ENCODE assay signal across 8 mouse cellular contexts in genomic region chr2:119744163-119745111, GRCm38 (mm10). TPM values are rescaled to one million over a fixed set of nuclear protein-coding genes. Genes with fewer than 3 reads are reported as not detected.
DNase-seq lines count a peak whose midpoint lies in the region; ATAC-seq and TF ChIP-seq lines count a peak whose summit lies in the region.

No protein-coding gene starts in this region.

- no peaks in the 10 kb centered on the region for H3K9me3 ChIP-seq in forebrain, embryonic 14.5 days (replicated peaks; ENCODE audit: control insufficient read depth, low read length)
- H3K9me3 ChIP-seq in lung, embryonic 14.5 days (ENCODE audit: low read depth, low read length), result no peaks in the 10 kb centered on the region

- no peak overlapping the region for H3K9ac ChIP-seq in forebrain, embryonic 14.5 days (ENCODE audit: low read length)
- H3K9ac ChIP-seq in lung, embryonic 14.5 days, result peak overlapping the region; percentile 9; the same call in 1 of the 2 replicates

- WGBS in forebrain, embryonic 14.5 days, result 4% methylated on average over 45 of the region's 46 CpGs
- WGBS in kidney, adult 2 months, result 28% methylated on average over 46 of the region's 46 CpGs
- 6% methylated on average over 46 of the region's 46 CpGs for whole genome bisulfite sequencing in lung, embryonic 14.5 days

- TF ChIP-seq POLR2A in kidney, adult 2 months (IDR thresholded peaks at IDR 0.05; ENCODE audit: low read depth, low read length), result no peak

- peaks cover 43% of the 10 kb centered on the region for H3K27me3 ChIP-seq in forebrain, embryonic 14.5 days (replicated peaks; ENCODE audit: control insufficient read depth, insufficient read depth, low read length)
- no peaks in the 10 kb centered on the region for H3K27me3 ChIP-seq in kidney, adult 2 months (replicated peaks; ENCODE audit: control insufficient read depth, insufficient read depth, low read length)
- H3K27me3 ChIP-seq in lung, embryonic 14.5 days (ENCODE audit: insufficient read depth, low read length), result peaks cover 26% of the 10 kb centered on the region

- peaks cover 14% of the 10 kb centered on the region; the same call in 1 of the 2 replicates for H3K4me1 ChIP-seq in forebrain, embryonic 14.5 days (ENCODE audit: control insufficient read depth, insufficient read depth, low read length)
- no peaks in the 10 kb centered on the region for H3K4me1 ChIP-seq in kidney, adult 2 months (ENCODE audit: control insufficient read depth, insufficient read depth, low read length)
- H3K4me1 ChIP-seq in lung, embryonic 14.5 days (ENCODE audit: insufficient read depth), result peaks cover 14% of the 10 kb centered on the region

- TF ChIP-seq CTCF in kidney, adult 2 months (conservative IDR thresholded peaks at IDR 0.05; ENCODE audit: insufficient read depth, insufficient read length, low read depth, low read length), result 0 out of 2 replicates have a peak, but pooled peaks have one; percentile 7
- TF ChIP-seq CTCF in lung, embryonic 14.5 days (IDR thresholded peaks at IDR 0.05; ENCODE audit: low read depth), result peak; percentile 18; the same call in 1 of the 2 replicates

- no peak for ATAC-seq in forebrain, embryonic 14.5 days
- ATAC-seq in lung, embryonic 14.5 days (ENCODE audit: insufficient read depth), result peak; percentile 5; the same call in 1 of the 2 replicates

- peak overlapping the region; percentile 29 for H3K4me2 ChIP-seq in forebrain, embryonic 14.5 days (ENCODE audit: low read length)
- H3K4me2 ChIP-seq in lung, embryonic 14.5 days, result peak overlapping the region; percentile 99

- H3K36me3 ChIP-seq in forebrain, embryonic 14.5 days (ENCODE audit: control insufficient read depth, insufficient read depth, low read length), result no peaks in the 10 kb centered on the region
- no peaks in the 10 kb centered on the region for H3K36me3 ChIP-seq in kidney, adult 2 months (ENCODE audit: control insufficient read depth, insufficient read depth, low read length)
- no peaks in the 10 kb centered on the region for H3K36me3 ChIP-seq in lung, embryonic 14.5 days (ENCODE audit: insufficient read depth)

- peak; percentile 50 for DNase-seq in CD4-positive helper T cell, adult 2 months (ENCODE audit: low read depth, low spot score)
- peak; percentile 31 for DNase-seq in NIH3T3 (ENCODE audit: low read depth)
- DNase-seq in forebrain, embryonic 14.5 days (ENCODE audit: low spot score), result peak; percentile 14
- DNase-seq in kidney, adult 2 months, result peak; percentile 43
- peak; percentile 69 for DNase-seq in lung, embryonic 14.5 days
- peak; percentile 5 for DNase-seq in ovary, postnatal 14 days (ENCODE audit: low spot score)
- no peak for DNase-seq in frontal cortex, postnatal 36 days (ENCODE audit: low spot score in 2 of 2)
- DNase-seq in cerebellum, postnatal 36 days, result no peak

- H3K27ac ChIP-seq in forebrain, embryonic 14.5 days (ENCODE audit: low read depth, low read length), result no peak overlapping the region
- H3K27ac ChIP-seq in kidney, adult 2 months (ENCODE audit: insufficient read depth, low read depth, low read length), result no peak overlapping the region
- H3K27ac ChIP-seq in lung, embryonic 14.5 days (ENCODE audit: low read depth), result 0 out of 2 replicates have a peak overlapping the region, but pooled peaks have one; percentile 30

- H3K4me3 ChIP-seq in forebrain, embryonic 14.5 days (ENCODE audit: low read depth, low read length), result peak overlapping the region; percentile 4; the same call in 1 of the 2 replicates
- no peak overlapping the region for H3K4me3 ChIP-seq in kidney, adult 2 months (ENCODE audit: insufficient read depth, low read depth, low read length)
- peak overlapping the region; percentile 26 for H3K4me3 ChIP-seq in lung, embryonic 14.5 days (ENCODE audit: low read depth, low read length)

RNA-seq across cellular contexts. Expression of gene Itpka, which starts 2.3 kb away (rescaled TPM):
- 0.61 and 0.78 TPM in 2 replicates for polyA plus RNA-seq in forebrain, embryonic 14.5 days (2014; fragmentation: Nextera tagmentation; extraction: Ambion mirVana)
- 2.0 and 2.5 TPM in 2 replicates for polyA plus RNA-seq in kidney, adult 2 months (2012; rRNA removed)
- polyA plus RNA-seq in lung, embryonic 14.5 days (2014; fragmentation: Nextera tagmentation; extraction: Ambion mirVana), result 1.3 TPM in 2 replicates

RNA-seq across cellular contexts. Expression of gene Ltk, which starts 15.8 kb away (rescaled TPM):
- polyA plus RNA-seq in forebrain, embryonic 14.5 days (2014; fragmentation: Nextera tagmentation; extraction: Ambion mirVana), result 0.29 and 0.37 TPM in 2 replicates
- 2.0 and 2.6 TPM in 2 replicates for polyA plus RNA-seq in kidney, adult 2 months (2012; rRNA removed)
- 0.66 and 0.83 TPM in 2 replicates for polyA plus RNA-seq in lung, embryonic 14.5 days (2014; fragmentation: Nextera tagmentation; extraction: Ambion mirVana)

RNA-seq across cellular contexts. Expression of gene Rpap1, which starts 42.9 kb away (rescaled TPM):
- 12.8 and 16.0 TPM in 2 replicates for polyA plus RNA-seq in forebrain, embryonic 14.5 days (2014; fragmentation: Nextera tagmentation; extraction: Ambion mirVana)
- 13.8 and 16.7 TPM in 2 replicates for polyA plus RNA-seq in kidney, adult 2 months (2012; rRNA removed)
- polyA plus RNA-seq in lung, embryonic 14.5 days (2014; fragmentation: Nextera tagmentation; extraction: Ambion mirVana), result 30.7 and 34.2 TPM in 2 replicates

RNA-seq across cellular contexts. Expression of gene Tyro3, which starts 53.1 kb away (rescaled TPM):
- polyA plus RNA-seq in forebrain, embryonic 14.5 days (2014; fragmentation: Nextera tagmentation; extraction: Ambion mirVana), result 14.3 TPM in 2 replicates
- 2.5 and 3.0 TPM in 2 replicates for polyA plus RNA-seq in kidney, adult 2 months (2012; rRNA removed)
- polyA plus RNA-seq in lung, embryonic 14.5 days (2014; fragmentation: Nextera tagmentation; extraction: Ambion mirVana), result 19.0 and 21.9 TPM in 2 replicates

Comparison
In these comparisons a context has a peak if more than half of its experiments do, and no peak if none do; other contexts are left out.
1. DNase-seq: peak in CD4-positive helper T cell, adult 2 months (single experiment), NIH3T3 (single experiment), forebrain, embryonic 14.5 days (single experiment), kidney, adult 2 months (single experiment), lung, embryonic 14.5 days (single experiment) and ovary, postnatal 14 days (single experiment); none in frontal cortex, postnatal 36 days (0 of 2) and cerebellum, postnatal 36 days (0 of 2).